Mouse (Mus musculus) cerebellum, postnatal 4 days (tissue): ENCODE data around the gene Ankib1.

ENCODE experiments used
- DNase-seq, 2 experiments: peaks; one replicate each; pipeline ENCODE4 v3.0.0; 2022; ENCODE audit warnings: low spot score in 2 of 2, mixed read lengths in 1 of 2

Gene Ankib1

DNA sequence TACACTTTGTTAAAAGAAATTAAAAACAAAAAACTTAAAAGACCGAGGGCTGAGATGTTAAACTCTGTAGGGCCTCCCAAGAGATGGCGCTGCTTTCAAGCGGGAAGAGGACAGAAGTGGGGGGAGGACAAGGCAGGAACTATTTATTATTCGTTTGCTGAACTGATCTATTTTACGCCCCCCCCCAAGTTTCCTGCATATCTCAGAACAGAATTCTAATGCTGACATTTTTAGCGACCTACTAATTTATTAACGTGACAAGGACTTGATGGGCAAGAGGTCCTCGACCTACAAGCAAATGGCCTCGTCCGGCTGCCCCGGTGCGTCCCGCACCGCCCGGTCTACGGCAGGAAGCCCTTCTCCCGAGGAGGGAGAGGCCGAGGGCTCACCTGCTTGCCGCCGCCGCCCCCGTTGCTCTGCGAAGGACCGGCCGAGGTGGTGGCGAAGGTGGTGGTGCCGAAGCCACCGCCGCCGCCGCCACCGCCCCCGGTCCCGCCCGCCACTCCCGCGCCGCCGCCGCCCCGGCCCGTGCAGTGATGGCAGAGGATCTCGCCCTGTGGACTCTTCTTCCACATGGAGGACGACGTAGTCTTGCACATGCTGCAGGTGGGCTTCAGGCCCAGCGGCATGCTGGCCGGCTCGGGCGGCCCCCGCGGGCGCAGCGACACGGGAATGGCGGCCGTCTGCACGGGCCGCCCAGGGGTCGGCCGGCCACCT, 155.6 kb downstream of the Ankib1 start:
- peak in 1 of 2 experiments; percentile 30 for DNase-seq

DNA sequence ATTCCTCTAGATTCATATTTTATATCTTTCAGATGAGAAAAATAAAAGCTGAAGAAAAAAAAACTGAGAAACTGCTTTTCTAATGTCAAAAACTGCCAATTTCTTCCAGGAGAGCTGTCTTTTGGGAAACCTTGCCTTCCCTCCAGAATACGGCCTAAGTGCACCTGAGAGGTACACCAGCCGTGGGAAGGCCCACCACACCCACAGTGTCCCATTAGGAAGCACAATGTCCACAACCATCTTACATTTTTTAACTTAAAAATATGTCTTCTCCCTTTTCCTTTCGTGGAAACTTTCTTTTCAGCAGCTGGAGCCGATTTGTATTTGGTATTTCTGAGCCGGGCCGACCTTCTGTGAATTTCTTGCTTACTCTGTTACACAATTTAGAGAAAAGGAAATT, 156.2 kb downstream of the Ankib1 start:
- DNase-seq = no peak

DNA sequence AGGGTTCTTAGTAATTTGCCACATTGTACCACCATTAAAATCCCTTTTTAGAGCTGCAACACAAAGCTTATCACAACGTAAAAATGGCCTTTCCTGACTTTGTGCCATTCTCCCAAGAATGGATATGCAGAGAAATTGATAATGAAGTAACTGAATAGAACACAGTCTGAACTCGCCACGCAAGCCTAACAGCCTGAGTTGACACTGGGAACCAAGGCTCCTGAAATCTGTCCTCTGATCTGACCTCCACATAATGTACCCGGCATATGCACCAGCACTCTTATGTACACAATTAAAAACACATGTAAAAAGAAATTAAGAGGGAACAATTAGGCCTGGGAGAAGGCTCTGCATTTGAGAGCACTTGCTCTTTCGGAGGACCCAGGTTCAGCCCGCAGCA, 157.4 kb downstream of the Ankib1 start:
- no peak for DNase-seq

DNA sequence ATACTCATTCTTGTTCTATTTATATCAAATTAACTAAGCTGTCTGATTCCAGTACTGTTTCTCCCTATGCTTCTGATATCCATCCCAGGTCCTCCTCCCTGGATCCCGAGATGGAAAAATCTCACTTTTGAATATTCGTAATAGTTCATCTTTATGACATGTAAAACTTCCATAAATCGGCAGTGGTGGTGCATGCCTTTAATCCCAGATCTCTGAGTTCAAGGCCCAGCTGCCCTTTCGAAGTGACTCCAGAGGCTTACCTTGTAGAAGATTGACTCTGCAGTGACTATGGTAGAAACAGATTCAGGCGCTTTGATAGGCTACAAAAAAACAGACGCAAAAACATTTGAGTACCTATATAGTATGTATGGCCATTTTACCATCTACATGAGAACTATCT, 158.1 kb downstream of the Ankib1 start:
- DNase-seq = no peak
